Mouse (Mus musculus) myocyte (in vitro differentiated cells): ENCODE measurements at regions not wholly inside any gene's neighbourhood (a gene's known extent, or its start where the extent isn't known, plus 50 kb on each side); places are given as distances from the start of the nearest gene placed in this dataset.

Experiments used
- H3K27me3 ChIP-seq: one replicate; pipeline ENCODE4 v1.6.1; 2011; ENCODE audit not compliant: control insufficient read depth, insufficient read depth, insufficient read length
- H3K36me3 ChIP-seq: one replicate; pipeline ENCODE4 v1.6.1; 2011; ENCODE audit not compliant: control insufficient read depth, insufficient read depth
- H3K4me2 ChIP-seq: one replicate; pipeline ENCODE4 v1.6.1; 2011; ENCODE audit warnings: low read depth, control low read depth
- H3K4me3 ChIP-seq: one replicate; pipeline ENCODE4 v1.5.1; 2011; ENCODE audit warnings: mild to moderate bottlenecking, control low read depth, moderate library complexity
- H3K79me2 ChIP-seq: one replicate; pipeline ENCODE4 v1.6.1; 2011; ENCODE audit not compliant: control insufficient read depth, insufficient read depth
- H3ac ChIP-seq: one replicate; pipeline ENCODE4 v1.6.1; 2011; ENCODE audit not compliant: control insufficient read depth, insufficient read length
- CEBPB ChIP-seq: IDR thresholded peaks from 2 replicates; pipeline ENCODE4 v1.6.1; 2011; ENCODE audit warnings: mild to moderate bottlenecking, moderate library complexity; ENCODE audit not compliant: poor library complexity, insufficient read depth, severe bottlenecking
- E2F4 ChIP-seq: IDR thresholded peaks from one replicate; pipeline ENCODE4 v1.6.1; 2011; ENCODE audit warnings: mild to moderate bottlenecking, control low read depth, moderate library complexity; ENCODE audit not compliant: insufficient read depth
- MAX ChIP-seq: IDR thresholded peaks from one replicate; pipeline ENCODE4 v1.6.1; 2011; ENCODE audit warnings: low read depth, mild to moderate bottlenecking, control low read depth
- MYOD1 ChIP-seq, 3 experiments: IDR thresholded peaks; one replicate each; pipeline ENCODE4 v1.6.1; 2011; ENCODE audit warnings: control low read depth in 2 of 3, low read depth in 2 of 3, mild to moderate bottlenecking in 2 of 3, moderate library complexity in 1 of 3; ENCODE audit not compliant: insufficient read length in 2 of 3, control insufficient read depth in 1 of 3
- MYOG ChIP-seq, 3 experiments: IDR thresholded peaks; one replicate each; pipeline ENCODE4 v1.6.1; 2011; ENCODE audit warnings: control low read depth in 2 of 3, low read depth in 2 of 3, mild to moderate bottlenecking in 2 of 3; ENCODE audit not compliant: insufficient read length in 2 of 3, control insufficient read depth in 1 of 3, insufficient read depth in 1 of 3
- POLR2A ChIP-seq: IDR thresholded peaks from one replicate; pipeline ENCODE4 v1.6.1; 2011; ENCODE audit warnings: low read depth, mild to moderate bottlenecking, control low read depth, moderate library complexity; ENCODE audit not compliant: insufficient read length
- POLR2AphosphoS2 ChIP-seq: IDR thresholded peaks from one replicate; pipeline ENCODE4 v1.6.1; 2011; ENCODE audit warnings: low read depth, control low read depth; ENCODE audit not compliant: insufficient read length
- REST ChIP-seq: IDR thresholded peaks from one replicate; pipeline ENCODE4 v1.6.1; 2011; ENCODE audit warnings: mild to moderate bottlenecking, control low read depth, moderate library complexity; ENCODE audit not compliant: insufficient read depth, insufficient read length
- SRF ChIP-seq: IDR thresholded peaks from one replicate; pipeline ENCODE4 v1.6.1; 2011; ENCODE audit warnings: low read depth; ENCODE audit not compliant: control insufficient read depth, insufficient read length
- TCF12 ChIP-seq: IDR thresholded peaks from one replicate; pipeline ENCODE4 v1.6.1; 2011; ENCODE audit warnings: mild to moderate bottlenecking, control low read depth; ENCODE audit not compliant: poor library complexity, insufficient read depth, severe bottlenecking
- TCF3 ChIP-seq: IDR thresholded peaks from one replicate; pipeline ENCODE4 v1.6.1; 2011; ENCODE audit warnings: low read depth, control low read depth; ENCODE audit not compliant: insufficient read length
- USF1 ChIP-seq: IDR thresholded peaks from one replicate; pipeline ENCODE4 v1.6.1; 2011; ENCODE audit warnings: low read depth, mild to moderate bottlenecking, control low read depth, moderate library complexity

DNA sequence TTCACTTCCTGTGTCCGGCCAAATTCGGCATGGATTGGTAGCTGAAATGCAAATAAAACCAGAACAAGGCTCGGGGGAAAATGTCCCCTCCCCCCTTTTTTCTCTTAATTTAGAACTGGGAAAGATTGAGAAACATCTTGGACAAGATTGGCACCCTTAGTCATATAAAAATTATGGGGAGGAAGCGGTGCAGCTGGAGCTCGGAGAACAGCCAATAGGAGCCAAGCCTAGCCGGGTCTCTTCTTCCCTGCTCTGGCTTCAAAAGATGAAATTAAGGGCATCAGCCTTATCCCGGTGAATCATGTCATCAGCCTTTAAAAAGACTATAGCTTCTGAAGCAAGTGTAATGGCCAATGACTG, 213.3 kb upstream of the Amigo2 start:
- TF ChIP-seq CEBPB (no peak), POLR2A (no peak), SRF (no peak), MYOD1 (IDR thresholded peaks at IDR 0.05; ENCODE audit: control insufficient read depth in 1 of 3, insufficient read length in 2 of 3, low read depth in 2 of 3) (no peak), REST (no peak), MAX (no peak), MYOG (IDR thresholded peaks at IDR 0.05; ENCODE audit: control insufficient read depth in 1 of 3, insufficient read depth in 1 of 3, insufficient read length in 2 of 3, low read depth in 2 of 3) (no peak), POLR2AphosphoS2 (no peak), USF1 (no peak), TCF3 (no peak), TCF12 (no peak), E2F4 (no peak)
- no peaks in the 10 kb centered on the region for H3K27me3 ChIP-seq

GRCm38 (mm10) chr15:97459606-97460359, 212.7 kb upstream of the Amigo2 start:
- TF ChIP-seq MYOD1 (IDR thresholded peaks at IDR 0.05; ENCODE audit: control insufficient read depth in 1 of 3, insufficient read length in 2 of 3, low read depth in 2 of 3), result no peak
- no peak for TF ChIP-seq TCF12
- no peak for TF ChIP-seq POLR2AphosphoS2
- TF ChIP-seq MAX, result no peak
- no peak for TF ChIP-seq REST
- H3K36me3 ChIP-seq, result no peaks in the 10 kb centered on the region
- no peaks in the 10 kb centered on the region for H3K27me3 ChIP-seq
- H3K4me2 ChIP-seq, result no peak overlapping the region
- H3K4me3 ChIP-seq, result no peak overlapping the region
- H3ac ChIP-seq, result no peak overlapping the region
- H3K79me2 ChIP-seq, result no peaks in the 10 kb centered on the region

More for the DNA sequence above, 213.3 kb upstream of the Amigo2 start:
- Histone ChIP-seq H3K36me3 (no peaks in the 10 kb centered on the region), H3K4me3 (no peak overlapping the region), H3K79me2 (no peaks in the 10 kb centered on the region), H3K4me2 (no peak overlapping the region), H3ac (no peak overlapping the region)

DNA sequence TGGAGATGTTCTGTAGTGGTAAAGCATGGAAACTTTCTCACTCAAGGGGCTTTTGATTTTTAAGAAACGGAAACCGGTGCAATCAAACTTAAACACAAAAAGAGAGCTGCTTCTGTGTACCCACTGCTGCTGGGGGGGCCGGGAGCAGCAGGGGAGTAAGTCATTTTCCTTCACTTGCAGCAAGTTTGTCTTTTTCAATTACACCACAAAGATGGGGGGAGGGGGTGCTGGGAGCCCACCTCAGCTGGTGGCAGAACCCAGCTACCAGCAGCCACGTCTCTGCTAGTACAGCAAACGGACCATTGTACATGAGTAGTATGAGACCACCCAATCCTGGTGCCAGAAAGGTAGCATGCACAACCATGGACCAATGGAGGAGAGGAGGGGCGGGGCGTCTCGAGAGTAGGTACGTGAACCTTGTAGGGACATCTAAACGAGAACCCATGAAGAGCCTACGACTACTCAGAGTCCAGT, 211.7 kb upstream of the Amigo2 start:
- Histone ChIP-seq H3K4me3 (no peak overlapping the region), H3K79me2 (no peaks in the 10 kb centered on the region), H3K36me3 (no peaks in the 10 kb centered on the region), H3K4me2 (no peak overlapping the region), H3K27me3 (no peaks in the 10 kb centered on the region), H3ac (no peak overlapping the region)
- no peak for TF ChIP-seq POLR2A
- no peak for TF ChIP-seq TCF3
- no peak for TF ChIP-seq MYOD1 (IDR thresholded peaks at IDR 0.05; ENCODE audit: control insufficient read depth in 1 of 3, insufficient read length in 2 of 3, low read depth in 2 of 3)
- TF ChIP-seq SRF, result no peak
- no peak for TF ChIP-seq MYOG (IDR thresholded peaks at IDR 0.05; ENCODE audit: control insufficient read depth in 1 of 3, insufficient read depth in 1 of 3, insufficient read length in 2 of 3, low read depth in 2 of 3)
- no peak for TF ChIP-seq USF1
- no peak for TF ChIP-seq TCF12
- no peak for TF ChIP-seq POLR2AphosphoS2
- TF ChIP-seq REST, result no peak
- no peak for TF ChIP-seq CEBPB
- TF ChIP-seq E2F4, result no peak
- TF ChIP-seq MAX, result no peak

- no peak overlapping the region for H3ac ChIP-seq
- no peaks in the 10 kb centered on the region for H3K79me2 ChIP-seq
- no peaks in the 10 kb centered on the region for H3K27me3 ChIP-seq
- TF ChIP-seq E2F4, result no peak
- no peak for TF ChIP-seq REST
- no peak for TF ChIP-seq CEBPB
- no peak for TF ChIP-seq TCF3
- no peak for TF ChIP-seq POLR2AphosphoS2
- no peaks in the 10 kb centered on the region for H3K36me3 ChIP-seq
- H3K4me2 ChIP-seq, result no peak overlapping the region
- H3K4me3 ChIP-seq, result no peak overlapping the region
These were observed 211.2 kb upstream of the Amigo2 start for GRCm38 (mm10) chr15:97458139-97458747.

- Histone ChIP-seq H3K4me3 (no peak overlapping the region), H3K36me3 (no peaks in the 10 kb centered on the region), H3K4me2 (no peak overlapping the region), H3K27me3 (no peaks in the 10 kb centered on the region), H3K79me2 (no peaks in the 10 kb centered on the region), H3ac (no peak overlapping the region)
- TF ChIP-seq USF1 (no peak), MYOD1 (IDR thresholded peaks at IDR 0.05; ENCODE audit: control insufficient read depth in 1 of 3, insufficient read length in 2 of 3, low read depth in 2 of 3) (no peak), MYOG (IDR thresholded peaks at IDR 0.05; ENCODE audit: control insufficient read depth in 1 of 3, insufficient read depth in 1 of 3, insufficient read length in 2 of 3, low read depth in 2 of 3) (no peak), SRF (no peak), POLR2AphosphoS2 (no peak), POLR2A (no peak), TCF3 (no peak), REST (no peak), E2F4 (no peak), MAX (no peak), TCF12 (no peak), CEBPB (no peak)
These were observed 210.4 kb upstream of the Amigo2 start for GRCm38 (mm10) chr15:97457468-97457867.
